Mouse (Mus musculus) midbrain, embryonic 13.5 days (tissue): ENCODE measurements around the gene Clec1b. TPM values are rescaled to one million over a fixed set of nuclear protein-coding genes. Genes with fewer than 3 reads are reported as not detected.

Experiments
- polyA plus RNA-seq: library from polyadenylated mRNA; unstranded; fragments of >200 nt; fragmentation: Nextera tagmentation; extraction: Ambion mirVana; gene quantifications from 2 replicates; pipeline ENCODE4 v1.2.1, GENCODE M21; 2015

Clec1b gene
- polyA plus RNA-seq, 1 experiment from 2014 or later = 3.9 TPM

Other genes starting within 250 kb of the Clec1b start
- 0.13 TPM in 1 of 2 replicates, not detected in the other for gene Clec2d, start 216.7 kb upstream of the Clec1b start, polyA plus RNA-seq
- gene Cd69, start 121.9 kb upstream of the Clec1b start, polyA plus RNA-seq = not detected in 2 replicates
- gene 4922502D21Rik, start 65.5 kb upstream of the Clec1b start, polyA plus RNA-seq = not detected in 2 replicates
- gene Clec12a, start 54.6 kb upstream of the Clec1b start, polyA plus RNA-seq = 0.23 TPM in 1 of 2 replicates, not detected in the other
- 0.12 TPM in 1 of 2 replicates, not detected in the other for gene Clec12b, start 11.4 kb upstream of the Clec1b start, polyA plus RNA-seq
- gene Clec9a, start 11.6 kb downstream of the Clec1b start, polyA plus RNA-seq = 0.22 and 0.23 TPM in 2 replicates
- gene Clec1a, start 54.7 kb downstream of the Clec1b start, polyA plus RNA-seq = 1.7 and 1.8 TPM in 2 replicates
- not detected in 2 replicates for gene Olr1, start 109.9 kb downstream of the Clec1b start, polyA plus RNA-seq
- not detected in 2 replicates for gene Tmem52b, start 115.3 kb downstream of the Clec1b start, polyA plus RNA-seq
- 159 and 164 TPM in 2 replicates for gene Gabarapl1, start 135.9 kb downstream of the Clec1b start, polyA plus RNA-seq
- not detected in 2 replicates for gene Klre1, start 180.6 kb downstream of the Clec1b start, polyA plus RNA-seq
- not detected in 2 replicates for gene Klrd1, start 194.5 kb downstream of the Clec1b start, polyA plus RNA-seq
- 0.22 and 0.38 TPM in 2 replicates for gene Klrk1, start 226.6 kb downstream of the Clec1b start, polyA plus RNA-seq
- gene Klrc3, start 246.0 kb downstream of the Clec1b start, polyA plus RNA-seq = not detected in 2 replicates